Mouse (Mus musculus): ENCODE results near the gene Cdc5l.
A peak's percentile ranks its signal among the peaks of the same experiment; 100 is the strongest.

- TF ChIP-seq CTCF (IDR thresholded peaks at IDR 0.05; ENCODE audit: low read depth) (no peak), EP300 (optimal IDR thresholded peaks at IDR 0.05) (peak; percentile 92)
These were observed 74.1 kb downstream of the Cdc5l start for GRCm38 (mm10) chr17:45359443-45359842.
